ENCODE assay signal across 25 mouse cellular contexts in genomic region chr3:154290351-154290750, GRCm38 (mm10). TPM values are rescaled to one million over a fixed set of nuclear protein-coding genes. Genes with fewer than 3 reads are reported as not detected.
DNase-seq lines count a peak whose midpoint lies in the region; ATAC-seq and TF ChIP-seq lines count a peak whose summit lies in the region.
"Had no signal": no experiment of that assay in that cellular context is flagged by ENCODE, and none has a peak within 500 bp of the region (broad histone marks: within the 10 kb centered on the region; RNA-seq: fewer than 3 reads in every experiment).

No protein-coding gene starts in this region.

- no peaks in the 10 kb centered on the region for H3K9me3 ChIP-seq in stomach, embryonic 16.5 days (replicated peaks; ENCODE audit: control insufficient read depth, low read length)
- no peaks in the 10 kb centered on the region for H3K9me3 ChIP-seq in stomach, postnatal 0 days (ENCODE audit: control insufficient read depth, low read length)
- no peaks in the 10 kb centered on the region for H3K9me3 ChIP-seq in hindbrain, embryonic 14.5 days (ENCODE audit: control insufficient read depth, low read length)
- H3K9me3 ChIP-seq: embryonic facial prominence, embryonic 13.5 days; embryonic facial prominence, embryonic 15.5 days; forebrain, embryonic 13.5 days; forebrain, embryonic 15.5 days had no signal

- H3K4me2 ChIP-seq in stomach, embryonic 16.5 days (ENCODE audit: low read depth, low read length), result no peak overlapping the region
- H3K4me2 ChIP-seq in stomach, postnatal 0 days (replicated peaks; ENCODE audit: low read depth), result no peak overlapping the region
- peak overlapping the region; percentile 32 for H3K4me2 ChIP-seq in myocyte (ENCODE audit: low read depth)
- H3K4me2 ChIP-seq in hindbrain, embryonic 14.5 days (replicated peaks), result no peak overlapping the region
- H3K4me2 ChIP-seq: embryonic facial prominence, embryonic 13.5 days; embryonic facial prominence, embryonic 15.5 days; forebrain, embryonic 13.5 days; forebrain, embryonic 15.5 days had no signal

- no peaks in the 10 kb centered on the region for H3K27me3 ChIP-seq in stomach, embryonic 16.5 days (ENCODE audit: control insufficient read depth, insufficient read depth, low read length)
- H3K27me3 ChIP-seq in stomach, postnatal 0 days (ENCODE audit: control insufficient read depth, insufficient read depth, low read length), result no peaks in the 10 kb centered on the region
- H3K27me3 ChIP-seq in myocyte (ENCODE audit: control insufficient read depth, insufficient read depth, insufficient read length), result no peaks in the 10 kb centered on the region
- no peaks in the 10 kb centered on the region for H3K27me3 ChIP-seq in hindbrain, embryonic 14.5 days (ENCODE audit: control insufficient read depth, insufficient read depth, low read length)
- H3K27me3 ChIP-seq: CH12.LX; embryonic facial prominence, embryonic 15.5 days; forebrain, embryonic 13.5 days; forebrain, embryonic 15.5 days had no signal

- peak; percentile 17; the same call in 1 of the 2 replicates for ATAC-seq in stomach, embryonic 16.5 days (ENCODE audit: insufficient read depth, low FRiP score)
- no peak for ATAC-seq in stomach, postnatal 0 days (ENCODE audit: low FRiP score, low TSS enrichment)
- no peak for ATAC-seq in hindbrain, embryonic 14.5 days (ENCODE audit: low FRiP score)
- ATAC-seq: CD4-positive, CD25-positive, alpha-beta regulatory T cell, adult 4 months; forebrain, embryonic 13.5 days; forebrain, embryonic 15.5 days; forebrain, postnatal 0 days had no signal

- TF ChIP-seq EP300 in stomach, postnatal 0 days (optimal IDR thresholded peaks at IDR 0.05), result no peak

- no peak for TF ChIP-seq CTCF in stomach, postnatal 0 days (IDR thresholded peaks at IDR 0.05; ENCODE audit: low read depth)

- no peak overlapping the region for H3K27ac ChIP-seq in stomach, embryonic 16.5 days (ENCODE audit: low read length)
- no peak overlapping the region for H3K27ac ChIP-seq in stomach, postnatal 0 days (replicated peaks)
- H3K27ac ChIP-seq in hindbrain, embryonic 14.5 days, result no peak overlapping the region
- H3K27ac ChIP-seq: embryonic facial prominence, embryonic 13.5 days; embryonic facial prominence, embryonic 15.5 days; forebrain, embryonic 13.5 days; forebrain, embryonic 15.5 days had no signal

- WGBS in stomach, embryonic 16.5 days, result 41% methylated on average over 2 of the region's 2 CpGs
- 40% methylated on average over 2 of the region's 2 CpGs for WGBS in stomach, postnatal 0 days
- 75% methylated on average over 2 of the region's 2 CpGs for WGBS in hindbrain, embryonic 14.5 days

- H3ac ChIP-seq in myocyte (ENCODE audit: control insufficient read depth, insufficient read length), result no peak overlapping the region

- H3K79me2 ChIP-seq in myocyte (ENCODE audit: control insufficient read depth, insufficient read depth), result no peaks in the 10 kb centered on the region

- H3K4me1 ChIP-seq in stomach, embryonic 16.5 days (ENCODE audit: control insufficient read depth, insufficient read depth, low read length), result no peaks in the 10 kb centered on the region
- H3K4me1 ChIP-seq in stomach, postnatal 0 days (replicated peaks; ENCODE audit: control insufficient read depth, insufficient read depth), result no peaks in the 10 kb centered on the region
- no peaks in the 10 kb centered on the region for H3K4me1 ChIP-seq in hindbrain, embryonic 14.5 days (replicated peaks; ENCODE audit: control insufficient read depth, insufficient read depth, low read length)
- H3K4me1 ChIP-seq: forebrain, embryonic 13.5 days; forebrain, embryonic 15.5 days had no signal

- no peak for DNase-seq in stomach, postnatal 0 days (ENCODE audit: low spot score)
- DNase-seq in NIH3T3 (ENCODE audit: low read depth), result peak; percentile 69
- DNase-seq in hindbrain, embryonic 14.5 days (ENCODE audit: low spot score), result no peak
- no peak for DNase-seq in right cerebral cortex, postnatal 25 days
- DNase-seq: adrenal gland, adult 2 months; adrenal gland, postnatal 10 days; adrenal gland, postnatal 25 days; B cell, adult 2 months; cerebellum, adult 11 months; cerebellum, adult 18-20 months; cerebellum, adult 8-10 months; cerebellum, adult 9-11 months; cerebellum, postnatal 14 days; cerebellum, postnatal 36 days; embryo, embryonic 11 days; forebrain, postnatal 0 days had no signal

- H3K36me3 ChIP-seq in stomach, embryonic 16.5 days (ENCODE audit: control insufficient read depth, insufficient read depth, low read length), result no peaks in the 10 kb centered on the region
- no peaks in the 10 kb centered on the region for H3K36me3 ChIP-seq in stomach, postnatal 0 days (ENCODE audit: control insufficient read depth, insufficient read depth, low read length)
- H3K36me3 ChIP-seq in myocyte (ENCODE audit: control insufficient read depth, insufficient read depth), result no peaks in the 10 kb centered on the region
- no peaks in the 10 kb centered on the region for H3K36me3 ChIP-seq in hindbrain, embryonic 14.5 days (replicated peaks; ENCODE audit: control insufficient read depth, insufficient read depth)
- H3K36me3 ChIP-seq: embryonic facial prominence, embryonic 13.5 days; embryonic facial prominence, embryonic 15.5 days; forebrain, embryonic 15.5 days; G1E had no signal

- H3K4me3 ChIP-seq in stomach, embryonic 16.5 days (replicated peaks; ENCODE audit: low read length), result no peak overlapping the region
- H3K4me3 ChIP-seq in stomach, postnatal 0 days (ENCODE audit: low read depth, low read length), result no peak overlapping the region
- no peak overlapping the region for H3K4me3 ChIP-seq in myocyte
- H3K4me3 ChIP-seq in hindbrain, embryonic 14.5 days (replicated peaks; ENCODE audit: low read length), result no peak overlapping the region
- H3K4me3 ChIP-seq: embryonic facial prominence, embryonic 13.5 days; embryonic facial prominence, embryonic 15.5 days; forebrain, embryonic 13.5 days; forebrain, embryonic 15.5 days had no signal

- no peak for TF ChIP-seq POLR2A in myocyte (IDR thresholded peaks at IDR 0.05; ENCODE audit: insufficient read length, low read depth)

- no peak overlapping the region for H3K9ac ChIP-seq in stomach, embryonic 16.5 days (ENCODE audit: low read length)
- H3K9ac ChIP-seq in stomach, postnatal 0 days (ENCODE audit: low read length), result no peak overlapping the region
- H3K9ac ChIP-seq in hindbrain, embryonic 14.5 days, result no peak overlapping the region
- H3K9ac ChIP-seq: embryonic facial prominence, embryonic 13.5 days; embryonic facial prominence, embryonic 15.5 days; forebrain, embryonic 13.5 days; forebrain, embryonic 15.5 days; forebrain, postnatal 0 days had no signal

TF ChIP-seq in myocyte, 11 proteins besides CTCF, POLR2A, EP300 and RAD21:
- TF ChIP-seq MAX (IDR thresholded peaks at IDR 0.05; ENCODE audit: low read depth) (no peak), MYOD1 (IDR thresholded peaks at IDR 0.05; ENCODE audit: control insufficient read depth in 1 of 3, insufficient read length in 2 of 3, low read depth in 2 of 3) (no peak), REST (IDR thresholded peaks at IDR 0.05; ENCODE audit: insufficient read depth, insufficient read length) (no peak), SRF (IDR thresholded peaks at IDR 0.05; ENCODE audit: control insufficient read depth, insufficient read length, low read depth) (no peak), E2F4 (IDR thresholded peaks at IDR 0.05; ENCODE audit: insufficient read depth) (no peak), MYOG (IDR thresholded peaks at IDR 0.05; ENCODE audit: control insufficient read depth in 1 of 3, insufficient read depth in 1 of 3, insufficient read length in 2 of 3, low read depth in 2 of 3) (no peak), USF1 (IDR thresholded peaks at IDR 0.05; ENCODE audit: low read depth) (no peak), TCF12 (IDR thresholded peaks at IDR 0.05; ENCODE audit: insufficient read depth, poor library complexity, severe bottlenecking) (no peak), CEBPB (IDR thresholded peaks at IDR 0.05; ENCODE audit: insufficient read depth, poor library complexity, severe bottlenecking) (no peak), TCF3 (IDR thresholded peaks at IDR 0.05; ENCODE audit: insufficient read length, low read depth) (no peak)

RNA-seq across cellular contexts. Expression of gene Lhx8, which starts 40.1 kb away (rescaled TPM):
- 0.12 TPM in 1 of 2 replicates, not detected in the other for polyA plus RNA-seq in stomach, embryonic 16.5 days (2015; fragmentation: Nextera tagmentation; extraction: Ambion mirVana)
- polyA plus RNA-seq in stomach, postnatal 0 days (2015; fragmentation: Nextera tagmentation; extraction: Ambion mirVana), result not detected in 2 replicates
- polyA plus RNA-seq in myocyte (2012; fragmentation: generic; extraction: Trizol), result not detected
- polyA plus RNA-seq in hindbrain, embryonic 14.5 days (2014; fragmentation: Nextera tagmentation; extraction: Ambion mirVana), result 0.35 TPM in 1 of 2 replicates, not detected in the other
- polyA plus RNA-seq: CD4-positive, CD25-positive, alpha-beta regulatory T cell, adult 4 months; G1E had no signal
